Mouse (Mus musculus) forebrain, postnatal 0 days (tissue): ENCODE results near the gene Vezf1. TPM values are rescaled to one million over a fixed set of nuclear protein-coding genes. Genes with fewer than 3 reads are reported as not detected.

Experiments
- ATAC-seq: fragments of 200-750 bp; cut with Nextera tagmentation; 2 replicates; pipeline ENCODE4 v1.8.0; 2017; ENCODE audit warnings: mild to moderate bottlenecking, moderate library complexity
- DNase-seq: peaks from one replicate; pipeline ENCODE4 v3.0.0-alpha.2; 2015
- H3K27ac ChIP-seq: fragments of 300-500 bp; sonication (generic); 2 replicates; pipeline ENCODE4 v1.5.1; 2014; ENCODE audit warnings: low read depth, mild to moderate bottlenecking, antibody characterized with exemption, low read length, moderate library complexity, mixed read lengths
- H3K27me3 ChIP-seq: fragments of 300-500 bp; sonication (generic); 2 replicates; pipeline ENCODE4 v1.6.1; 2014; ENCODE audit warnings: mild to moderate bottlenecking, low read length, mixed read lengths; ENCODE audit not compliant: insufficient read depth
- H3K36me3 ChIP-seq: fragments of 300-500 bp; sonication (generic); 2 replicates; pipeline ENCODE4 v1.6.1; 2014; ENCODE audit warnings: mild to moderate bottlenecking, moderate library complexity; ENCODE audit not compliant: insufficient read depth
- H3K4me1 ChIP-seq: fragments of 300-500 bp; sonication (generic); 2 replicates; pipeline ENCODE4 v1.6.1; 2014; ENCODE audit warnings: antibody characterized with exemption; ENCODE audit not compliant: insufficient read depth
- H3K4me2 ChIP-seq: fragments of 300-500 bp; sonication (generic); 2 replicates; pipeline ENCODE4 v1.6.1; 2014; ENCODE audit warnings: low read depth, mild to moderate bottlenecking, moderate library complexity
- H3K4me3 ChIP-seq: fragments of 300-500 bp; sonication (generic); 2 replicates; pipeline ENCODE4 v1.5.1; 2014; ENCODE audit warnings: low read depth, low read length, mixed read lengths
- H3K9ac ChIP-seq: fragments of 300-500 bp; sonication (generic); 2 replicates; pipeline ENCODE4 v1.6.1; 2014; ENCODE audit warnings: mild to moderate bottlenecking
- H3K9me3 ChIP-seq: fragments of 300-500 bp; sonication (generic); 2 replicates; pipeline ENCODE4 v1.6.1; 2016; ENCODE audit warnings: low read length
- CTCF ChIP-seq: sonication (generic); IDR thresholded peaks from 2 replicates; pipeline ENCODE4 v1.5.1; 2016; ENCODE audit warnings: antibody characterized with exemption, control low read depth, low read depth
- WGBS: fragments of 180-500 bp; shearing (Covaris S2); extraction: QIAGEN DNeasy Blood & Tissue Kit; methylation state at CpG from one replicate; pipeline ENCODE4 v1.1.7; 2014; 5-methylcytosine and 5-hydroxymethylcytosine counted together
- polyA plus RNA-seq: library from polyadenylated mRNA; unstranded; fragments of >200 nt; fragmentation: Nextera tagmentation; extraction: Ambion mirVana; gene quantifications from 2 replicates; pipeline ENCODE4 v1.2.1, GENCODE M21; 2015
- total RNA-seq: library from RNA; depleted of rRNA; stranded (reverse); fragments of >200 nt; gene quantifications from 2 replicates; pipeline ENCODE4 v1.2.3, GENCODE M21; 2014

Gene Vezf1
- total and polyA plus RNA-seq, 2 experiments from 2014 or later: 34.6 to 43.7 TPM

DNA sequence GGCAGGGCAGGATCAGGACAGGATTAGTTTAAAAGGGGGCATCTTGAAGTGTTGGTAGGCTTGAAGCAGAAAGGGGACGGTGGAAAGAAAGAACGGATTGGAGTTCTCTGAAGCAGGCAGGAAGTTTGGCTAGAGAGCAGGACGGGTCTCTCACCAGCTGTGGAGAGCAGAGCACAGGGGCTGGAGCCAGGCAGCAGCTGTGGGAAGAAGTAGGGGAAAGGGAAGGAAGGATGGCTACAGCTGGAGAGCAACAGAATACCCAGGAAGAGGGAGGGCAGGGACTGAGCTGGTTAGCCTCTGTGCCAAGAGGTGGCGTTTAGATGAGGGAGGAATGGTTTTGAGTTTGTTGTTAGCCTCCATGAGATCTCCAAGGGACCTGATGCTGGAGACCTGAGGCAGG is 29.1 kb downstream of the Vezf1 start:
- H3K36me3 ChIP-seq: no peaks in the 10 kb centered on the region
- no peak overlapping the region for H3K4me3 ChIP-seq
- WGBS: 32% methylated on average over 4 of the region's 4 CpGs
- no peak for TF ChIP-seq CTCF
- H3K4me1 ChIP-seq: peaks cover 8% of the 10 kb centered on the region; the same call in 1 of the 2 replicates
- no peak overlapping the region for H3K27ac ChIP-seq
- H3K9ac ChIP-seq: no peak overlapping the region
- no peak for DNase-seq
- no peak overlapping the region for H3K4me2 ChIP-seq
- H3K9me3 ChIP-seq: no peaks in the 10 kb centered on the region
- H3K27me3 ChIP-seq: no peaks in the 10 kb centered on the region
- no peak for ATAC-seq

DNA sequence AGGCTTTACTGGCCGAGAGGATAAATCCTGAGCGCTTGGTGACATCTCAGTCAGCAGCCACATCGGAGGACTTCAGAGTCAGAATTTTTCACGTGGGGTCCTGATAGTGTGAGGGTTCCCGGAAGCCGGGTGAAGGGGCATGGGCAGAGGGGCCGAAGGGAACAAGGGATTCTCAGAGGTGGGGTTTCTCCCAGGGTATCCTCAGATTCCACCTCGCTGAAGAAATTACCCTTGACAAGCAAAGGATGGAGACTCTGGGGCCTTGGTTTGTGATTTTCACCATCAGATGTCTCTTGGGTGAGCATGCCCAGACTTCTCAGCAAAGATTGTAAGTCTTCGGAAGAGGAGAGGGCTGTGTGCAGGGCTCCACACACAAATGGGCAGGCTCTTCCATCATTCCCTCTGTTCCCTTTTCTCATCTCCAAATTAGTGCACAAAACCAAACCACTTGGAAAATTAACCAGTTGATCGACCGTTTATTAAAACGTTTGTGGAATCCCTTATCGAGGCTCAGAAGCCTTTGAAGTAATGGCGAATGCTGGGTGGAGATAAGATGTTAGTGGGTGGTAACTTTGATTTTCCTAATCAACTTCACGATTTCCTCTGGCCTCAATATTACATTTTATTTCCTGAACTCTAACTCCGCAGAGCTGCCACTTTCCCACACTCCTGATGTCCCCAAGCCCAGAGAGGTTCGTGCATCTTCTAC is 30.1 kb downstream of the Vezf1 start, which contains the start of gene Cuedc1:
Gene Cuedc1 (plus strand): TSS at position 38 of the 709 bp plus-strand sequence.
- Histone ChIP-seq H3K9me3 (no peaks in the 10 kb centered on the region), H3K27me3 (no peaks in the 10 kb centered on the region), H3K4me3 (peak within 1 kb of the TSS; percentile 89), H3K27ac (peak within 1 kb of the TSS; percentile 86), H3K36me3 (no peaks in the 10 kb centered on the region), H3K9ac (peak within 1 kb of the TSS; percentile 93), H3K4me1 (peaks cover 8% of the 10 kb centered on the region; the same call in 1 of the 2 replicates), H3K4me2 (peak within 1 kb of the TSS; percentile 84)
- ATAC-seq: no peak; the same call in 1 of the 2 replicates
- 32% methylated on average over 17 of the region's 17 CpGs for WGBS
- no peak for TF ChIP-seq CTCF
- no peak for DNase-seq

DNA sequence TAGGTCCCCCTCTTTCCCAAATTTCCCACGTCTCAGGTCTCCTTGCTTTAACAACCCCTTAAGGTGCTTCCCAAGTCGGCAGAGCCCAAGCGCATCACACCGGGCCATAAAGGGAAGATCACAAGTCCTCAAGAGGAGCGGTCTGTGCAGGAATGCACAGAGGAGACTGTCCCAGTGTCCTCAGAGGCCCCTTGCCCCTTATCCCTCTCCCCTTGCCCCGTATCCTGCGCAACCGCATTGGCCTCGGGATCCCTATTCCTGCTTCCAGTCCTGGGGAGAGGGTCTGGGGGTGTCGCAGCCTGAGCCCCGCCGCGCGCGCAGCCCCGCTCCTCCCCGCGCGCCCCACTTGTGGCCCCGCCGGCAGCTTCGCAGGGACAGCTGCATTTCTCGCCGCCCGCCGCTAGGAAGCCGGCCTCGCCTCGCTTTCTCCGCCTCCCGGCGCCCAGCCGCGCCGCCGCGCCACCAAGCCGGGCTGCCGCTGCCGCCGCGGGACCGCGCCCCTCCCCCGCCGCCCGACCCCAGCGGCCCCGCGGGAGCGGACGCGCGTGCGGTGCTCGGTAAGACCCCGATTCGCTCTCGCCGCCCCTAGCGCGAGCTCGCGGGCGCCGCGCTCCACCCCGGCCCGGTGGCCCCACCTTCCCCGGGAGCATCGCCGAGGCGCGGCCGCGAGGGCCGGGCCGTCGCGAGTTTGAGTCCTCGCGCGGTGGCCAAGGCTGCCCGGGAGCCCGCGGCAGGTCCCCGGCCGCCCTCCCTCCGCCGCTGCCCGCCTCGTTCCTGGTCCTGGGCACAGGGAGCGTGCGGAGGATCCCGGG is 30.9 kb downstream of the Vezf1 start:
- ATAC-seq: peak; percentile 81
- Histone ChIP-seq H3K9me3 (no peaks in the 10 kb centered on the region), H3K36me3 (no peaks in the 10 kb centered on the region), H3K9ac (peak overlapping the region; percentile 93), H3K4me2 (peak overlapping the region; percentile 84), H3K4me1 (peaks cover 8% of the 10 kb centered on the region; the same call in 1 of the 2 replicates), H3K27me3 (no peaks in the 10 kb centered on the region), H3K27ac (peak overlapping the region; percentile 86), H3K4me3 (peak overlapping the region; percentile 89)
- 3% methylated on average over 83 of the region's 95 CpGs for WGBS
- DNase-seq: peak; percentile 79
- peak; percentile 64 for TF ChIP-seq CTCF

DNA sequence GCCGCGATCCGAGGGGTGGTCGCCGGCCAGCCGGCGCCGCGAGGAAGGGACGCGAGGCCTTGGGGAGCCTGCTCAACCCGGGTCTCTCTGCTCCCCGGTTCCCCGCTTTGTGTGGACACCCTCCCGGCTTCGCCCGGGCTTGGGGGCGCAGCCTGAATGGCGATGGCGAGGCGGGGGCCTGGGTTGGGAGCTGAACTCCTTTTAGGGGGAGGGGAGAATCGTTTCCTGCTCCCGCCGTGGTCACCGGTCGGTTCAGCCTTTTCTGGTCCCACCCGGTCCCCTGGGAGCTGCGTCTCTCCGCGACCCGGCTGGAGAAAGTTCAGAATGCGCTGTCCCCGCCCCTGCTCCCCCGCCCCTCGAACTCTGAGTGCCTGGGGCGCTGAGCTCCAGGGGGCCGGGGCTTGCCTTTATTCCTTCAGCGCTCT is 31.5 kb downstream of the Vezf1 start:
- no peaks in the 10 kb centered on the region for H3K27me3 ChIP-seq
- peak; percentile 54 for DNase-seq
- H3K4me3 ChIP-seq: peak overlapping the region; percentile 89
- peak overlapping the region; percentile 86 for H3K27ac ChIP-seq
- peak overlapping the region; percentile 84 for H3K4me2 ChIP-seq
- 2% methylated on average over 35 of the region's 38 CpGs for WGBS
- TF ChIP-seq CTCF: no peak
- peak; percentile 45 for ATAC-seq
- peaks cover 8% of the 10 kb centered on the region; the same call in 1 of the 2 replicates for H3K4me1 ChIP-seq
- no peaks in the 10 kb centered on the region for H3K36me3 ChIP-seq
- H3K9ac ChIP-seq: peak overlapping the region; percentile 93
- H3K9me3 ChIP-seq: no peaks in the 10 kb centered on the region

DNA sequence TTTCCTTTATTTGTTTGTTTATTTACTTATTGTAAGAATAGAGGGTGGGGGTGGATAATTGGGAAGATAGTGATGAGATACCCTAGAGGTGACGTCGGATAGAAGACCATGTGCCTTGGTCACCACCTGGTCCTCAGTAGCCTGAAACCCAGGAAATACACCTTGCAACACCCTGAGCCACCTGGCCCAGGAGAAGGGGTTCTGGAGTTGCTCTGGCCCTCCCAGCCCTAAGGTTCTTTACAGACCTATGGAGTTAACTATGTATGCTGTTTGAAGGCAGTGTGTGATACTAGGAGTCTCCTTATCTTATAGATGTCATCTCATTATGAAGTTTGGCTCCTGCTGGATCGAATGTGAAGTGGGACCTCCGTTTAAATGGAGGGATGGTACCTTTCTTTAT is 32.1 kb downstream of the Vezf1 start:
- no peak for TF ChIP-seq CTCF
- 32% methylated on average over 4 of the region's 4 CpGs for WGBS

DNA sequence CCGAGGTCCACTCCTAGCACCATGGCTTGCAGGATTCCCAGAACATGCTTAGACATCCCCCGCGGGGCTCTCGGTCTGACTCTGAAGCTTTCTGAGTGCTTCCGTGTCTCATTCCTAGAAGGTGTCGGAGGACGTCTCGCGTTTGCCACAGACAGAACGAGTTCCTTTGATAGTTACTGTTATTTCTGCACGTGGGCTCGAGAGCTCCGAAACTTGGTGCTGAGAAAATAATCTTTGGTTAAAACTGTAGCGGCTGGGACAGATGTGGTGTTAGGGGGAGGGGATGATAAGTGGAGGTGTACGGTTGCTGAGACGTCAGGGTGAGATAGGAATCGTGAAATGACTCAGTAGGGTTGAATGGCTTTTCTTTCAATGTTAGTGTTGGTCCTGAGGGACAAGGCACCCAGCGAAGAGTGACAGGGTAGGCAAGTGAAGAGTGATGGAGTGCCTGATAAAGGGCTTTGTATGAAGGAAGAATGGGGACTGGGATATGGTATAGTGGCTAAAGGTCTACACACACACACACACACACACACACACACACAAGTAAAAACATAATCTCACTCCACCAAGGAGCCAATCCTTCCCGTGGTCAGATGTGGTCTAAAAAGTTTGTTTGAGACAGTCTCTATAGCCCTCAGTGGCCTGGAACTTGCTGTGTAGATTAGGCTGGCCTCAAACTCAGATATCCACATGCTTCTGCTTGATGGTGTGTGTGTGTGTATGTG is 35.3 kb downstream of the Vezf1 start:
- Histone ChIP-seq H3K9me3 (no peaks in the 10 kb centered on the region), H3K4me2 (no peak overlapping the region), H3K9ac (no peak overlapping the region), H3K36me3 (no peaks in the 10 kb centered on the region), H3K27me3 (no peaks in the 10 kb centered on the region), H3K4me1 (peaks cover 8% of the 10 kb centered on the region; the same call in 1 of the 2 replicates), H3K4me3 (no peak overlapping the region), H3K27ac (no peak overlapping the region)
- ATAC-seq (no peak), DNase-seq (no peak)
- WGBS: 90% methylated on average over 19 of the region's 19 CpGs
- TF ChIP-seq CTCF: no peak

More for the DNA sequence above, 32.1 kb downstream of the Vezf1 start:
- Histone ChIP-seq H3K36me3 (no peaks in the 10 kb centered on the region), H3K27me3 (no peaks in the 10 kb centered on the region), H3K4me2 (peak overlapping the region; percentile 84), H3K9me3 (no peaks in the 10 kb centered on the region), H3K27ac (no peak overlapping the region), H3K4me3 (peak overlapping the region; percentile 89), H3K9ac (no peak overlapping the region; the same call in 1 of the 2 replicates), H3K4me1 (peaks cover 8% of the 10 kb centered on the region; the same call in 1 of the 2 replicates)
- DNase-seq: no peak
- no peak for ATAC-seq
